Mouse (Mus musculus) erythroid progenitor cell, adult 5-6 weeks (primary cell): ENCODE measurements around the gene Cenpe. TPM values are rescaled to one million over a fixed set of nuclear protein-coding genes. Genes with fewer than 3 reads are reported as not detected.

Experiments used
- ATAC-seq: replicated peaks from 2 replicates; pipeline ENCODE4 v1.8.0; 2016; ENCODE audit warnings: moderate number of reproducible peaks, mild to moderate bottlenecking, moderate TSS enrichment, inconsistent platforms; ENCODE audit not compliant: poor library complexity, low FRiP score, severe bottlenecking
- total RNA-seq, 2 experiments: library from RNA; stranded (forward) in 1 of 2; stranded (reverse) in 1 of 2; fragments of 150-400 nt in 1 of 2; fragments of 186-747, 209-891 nt in 1 of 2; gene quantifications; 2 replicates each; pipeline versions ENCODE4 v1.2.3 to v1.2.4; 2015 to 2017; ENCODE audit warnings: low replicate concordance in 2 of 2

Gene Cenpe
- total RNA-seq, 2 experiments from 2014 or later = 289 to 412 TPM

DNA sequence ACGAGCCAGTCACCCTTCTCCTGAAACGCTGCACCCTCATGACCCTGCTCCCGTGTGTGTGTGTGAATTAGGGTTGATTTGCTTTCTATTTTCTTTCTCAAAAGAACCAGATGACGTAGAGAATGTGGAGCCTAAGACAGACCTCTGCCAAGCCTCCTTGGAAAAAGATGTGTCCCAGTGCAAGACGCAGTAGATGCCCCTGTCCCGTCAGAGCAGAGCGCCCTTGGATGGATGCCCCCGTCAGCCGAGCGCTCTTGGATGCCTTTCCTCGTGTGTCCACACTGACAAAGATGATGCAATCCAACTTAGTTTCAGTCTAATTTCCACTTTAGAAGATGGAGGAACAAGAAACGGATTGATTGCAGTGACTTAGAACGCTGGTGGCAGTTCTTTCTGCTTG lies 60.7 kb downstream of the Cenpe start:
- no peak for ATAC-seq

DNA sequence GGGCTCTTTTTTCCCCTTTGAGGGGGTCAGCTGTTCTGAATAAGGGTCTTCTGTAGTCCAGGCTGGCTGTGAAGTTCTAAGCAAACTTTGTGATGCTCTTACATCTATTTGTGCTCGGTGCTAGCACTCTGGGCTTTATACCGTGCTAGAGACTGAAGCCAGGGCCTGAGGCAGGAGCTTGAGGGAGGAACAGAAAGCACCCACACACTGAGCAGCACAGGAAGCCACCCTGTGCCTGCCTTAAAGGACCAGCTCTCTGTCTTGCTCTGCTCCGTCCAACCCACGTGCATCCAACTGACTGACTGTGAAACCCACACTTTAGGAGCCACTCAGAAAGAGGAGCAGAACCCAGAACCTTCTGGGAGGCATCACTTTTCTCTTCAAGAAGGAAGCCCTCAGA lies 67.8 kb downstream of the Cenpe start:
- no peak for ATAC-seq

DNA sequence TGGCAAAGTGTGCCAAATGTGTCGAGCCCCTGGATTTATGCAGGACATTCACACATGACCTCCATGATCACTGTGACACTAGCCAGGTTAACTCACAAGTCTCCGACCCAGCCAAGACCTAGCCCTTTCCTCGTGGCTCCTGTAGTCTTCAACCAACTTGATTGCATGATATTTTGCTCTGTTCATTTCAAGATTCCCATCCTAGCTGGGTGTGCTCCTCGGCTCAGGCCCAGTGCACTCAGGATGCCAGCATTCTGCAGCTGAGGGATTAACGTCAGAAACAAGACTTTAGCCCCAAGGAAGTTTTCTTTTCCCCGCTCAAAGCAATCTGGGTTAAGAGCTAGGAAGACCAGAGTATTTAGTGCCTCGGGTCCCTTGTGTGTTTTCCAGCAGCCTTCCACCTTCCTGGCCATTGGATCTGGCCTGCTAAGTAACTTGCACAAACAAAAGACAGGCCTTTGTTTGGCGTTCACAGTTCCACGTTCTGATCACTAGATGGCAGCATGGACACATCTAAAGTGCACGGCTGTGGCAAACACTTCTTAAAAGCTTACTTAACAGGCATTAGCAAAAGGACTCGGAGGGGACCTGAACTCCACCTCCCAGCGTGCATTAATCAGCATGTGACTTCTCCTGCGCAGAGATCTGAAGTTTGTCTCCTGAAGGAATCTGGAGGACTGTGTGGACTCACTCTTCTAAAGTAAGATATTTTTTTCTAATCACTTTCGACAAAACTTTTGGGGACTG lies 68.5 kb downstream of the Cenpe start, which contains the start of gene Bdh2:
Gene Bdh2 (plus strand): TSS at position 553 of the 747 bp plus-strand sequence.
- peak; percentile 33; the same call in 1 of the 2 replicates for ATAC-seq

DNA sequence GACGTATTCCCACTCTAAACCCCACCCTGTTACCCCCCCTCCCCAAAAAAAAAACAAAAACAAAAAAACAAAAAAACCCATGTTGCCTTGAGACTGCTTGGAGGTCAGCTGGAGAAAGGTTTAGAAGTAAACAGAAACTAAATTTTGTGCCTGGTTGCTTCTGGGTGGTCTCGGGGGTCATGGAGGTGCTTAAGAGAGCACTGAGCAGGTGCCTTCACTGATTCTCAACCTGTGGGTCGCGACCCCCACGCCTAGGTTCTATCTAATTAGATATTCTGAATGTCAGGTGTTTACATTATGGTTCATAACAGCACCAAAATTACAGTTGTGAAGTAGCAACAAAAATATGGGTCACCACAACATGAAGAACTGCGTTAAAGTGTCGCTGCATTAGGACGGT lies 69.4 kb downstream of the Cenpe start:
- no peak for ATAC-seq

DNA sequence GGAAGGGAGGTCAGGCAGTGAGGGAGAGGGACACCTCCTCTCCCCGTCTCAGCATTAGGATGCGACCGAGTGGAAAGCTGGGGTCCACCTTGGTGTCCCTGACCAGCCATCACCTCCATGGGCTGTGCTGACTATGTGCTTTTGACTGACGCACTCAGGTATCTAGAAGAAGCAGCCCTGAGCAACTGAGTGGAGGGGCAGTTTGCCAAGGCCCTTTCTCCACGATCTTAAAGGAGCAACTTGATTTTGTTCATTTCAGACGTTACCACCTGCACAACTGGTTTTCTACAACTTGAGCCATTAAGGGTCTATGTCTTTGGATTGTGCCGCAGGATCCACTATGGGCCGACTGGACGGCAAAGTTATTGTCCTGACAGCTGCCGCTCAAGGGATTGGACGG lies 72.9 kb downstream of the Cenpe start:
- no peak for ATAC-seq

DNA sequence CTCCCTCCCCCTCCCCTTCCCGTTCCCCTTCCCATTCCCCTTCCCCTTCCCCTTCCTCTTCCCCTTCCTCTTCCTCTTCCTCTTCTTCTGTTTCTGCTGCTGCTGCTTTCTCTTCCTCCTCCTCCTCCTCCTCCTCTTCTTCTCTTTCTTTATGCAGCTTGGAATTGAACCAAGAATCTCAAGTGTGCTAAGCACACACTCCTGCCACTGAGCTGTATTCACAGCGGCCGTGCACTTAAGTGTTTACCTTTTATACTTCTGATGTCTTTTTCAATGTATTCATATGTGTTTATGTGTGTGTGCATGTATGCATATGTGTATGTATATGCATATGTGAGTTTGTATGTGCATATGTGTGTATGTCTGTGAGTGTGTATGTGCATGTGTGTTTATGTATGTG lies 73.5 kb downstream of the Cenpe start:
- ATAC-seq = no peak

DNA sequence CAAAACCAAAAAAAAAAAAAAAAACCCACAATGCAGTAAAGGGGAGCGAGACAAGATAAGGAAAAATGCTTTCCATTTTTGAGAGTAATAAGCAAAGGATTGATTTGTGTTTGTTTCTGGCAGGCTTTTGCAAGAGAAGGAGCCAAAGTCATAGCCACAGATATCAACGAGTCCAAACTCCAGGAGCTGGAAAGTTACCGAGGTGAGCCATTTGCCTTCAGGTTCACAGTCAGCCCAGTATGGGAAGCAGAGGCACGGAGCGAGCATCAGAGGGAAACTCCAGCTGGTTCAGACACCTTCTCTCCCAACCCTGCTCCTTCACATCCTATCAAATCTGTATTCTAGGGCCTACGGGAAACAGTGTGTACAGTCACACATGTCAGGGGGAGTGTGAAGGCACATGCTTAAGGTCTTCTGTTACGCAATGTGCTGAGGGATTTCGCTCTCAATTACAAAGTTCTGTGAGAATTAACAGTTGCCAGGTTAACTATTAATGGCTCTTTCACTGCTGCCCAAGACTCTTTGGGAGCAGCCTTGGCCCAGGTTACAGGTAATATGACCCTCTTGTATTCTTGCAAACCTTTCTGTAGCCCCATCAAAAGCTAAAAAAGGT lies 75.9 kb downstream of the Cenpe start:
- no peak for ATAC-seq

DNA sequence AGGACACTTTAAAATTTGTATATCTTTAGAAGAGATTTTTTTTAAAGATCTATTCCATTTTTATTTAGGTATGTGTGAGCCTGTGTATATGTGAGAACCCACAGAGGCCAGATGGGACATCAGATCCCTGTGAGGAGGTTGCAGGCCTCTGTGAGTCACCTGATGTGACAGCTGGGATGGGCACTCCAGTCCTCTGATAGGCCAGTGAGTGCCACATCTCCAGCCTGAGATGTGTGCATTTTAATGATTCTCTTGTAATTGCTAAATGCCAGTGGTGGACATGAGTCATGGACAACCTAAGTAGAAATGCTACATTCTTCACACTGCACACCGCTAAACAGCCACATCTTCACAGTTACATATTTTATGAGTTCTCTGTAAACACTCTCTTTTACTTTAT lies 76.8 kb downstream of the Cenpe start:
- no peak for ATAC-seq

DNA sequence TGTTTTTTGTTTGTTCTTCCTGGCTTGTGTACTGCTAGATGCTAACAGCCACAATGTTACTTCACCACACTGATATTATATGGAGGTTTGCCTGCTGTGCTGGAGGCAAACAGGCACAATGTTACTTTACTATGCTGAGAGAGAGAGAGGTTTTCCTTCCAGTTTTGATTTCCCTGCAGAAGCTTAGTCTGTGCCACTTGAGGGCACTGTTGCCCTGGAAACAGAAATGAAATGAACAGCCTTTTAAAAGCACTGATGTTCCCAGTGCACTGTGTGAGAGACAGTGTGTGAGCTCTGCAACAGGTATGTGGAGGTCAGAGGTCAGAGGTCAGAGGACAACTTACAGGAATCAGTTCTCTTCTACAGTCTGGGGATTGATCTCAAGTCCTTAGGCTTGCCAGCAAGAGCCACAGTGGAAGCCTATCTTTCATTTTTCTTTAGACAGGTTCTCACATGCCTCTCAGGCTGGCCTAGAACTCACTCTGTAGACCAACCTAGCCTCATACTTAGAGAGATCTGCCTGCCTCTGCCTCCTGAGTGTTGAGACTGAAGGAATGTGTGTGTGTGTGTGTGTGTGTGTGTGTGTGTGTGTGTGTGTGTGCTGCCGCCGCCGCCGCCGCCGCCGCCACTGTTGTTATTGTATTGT lies 78.0 kb downstream of the Cenpe start:
- ATAC-seq = no peak

DNA sequence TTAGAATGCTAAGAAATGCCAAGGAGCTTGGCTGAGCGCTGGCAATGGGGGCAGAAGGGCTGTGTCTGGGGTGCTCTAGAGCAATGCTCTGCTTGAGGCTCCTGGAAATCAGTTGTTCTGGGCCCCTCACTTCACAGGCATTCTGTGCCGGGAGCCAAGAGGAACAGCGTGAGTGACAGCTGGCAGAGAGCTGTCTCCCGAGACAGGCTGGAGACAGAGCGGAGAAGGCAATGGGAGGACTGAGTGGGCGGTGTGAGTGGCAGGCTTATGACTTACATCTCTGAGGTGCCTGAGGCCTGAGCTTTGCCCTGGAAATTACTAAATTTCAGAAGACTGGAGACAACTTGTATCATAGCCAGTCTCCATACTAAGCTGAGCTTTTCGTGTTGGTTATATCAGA lies 81.4 kb downstream of the Cenpe start:
- no peak for ATAC-seq

DNA sequence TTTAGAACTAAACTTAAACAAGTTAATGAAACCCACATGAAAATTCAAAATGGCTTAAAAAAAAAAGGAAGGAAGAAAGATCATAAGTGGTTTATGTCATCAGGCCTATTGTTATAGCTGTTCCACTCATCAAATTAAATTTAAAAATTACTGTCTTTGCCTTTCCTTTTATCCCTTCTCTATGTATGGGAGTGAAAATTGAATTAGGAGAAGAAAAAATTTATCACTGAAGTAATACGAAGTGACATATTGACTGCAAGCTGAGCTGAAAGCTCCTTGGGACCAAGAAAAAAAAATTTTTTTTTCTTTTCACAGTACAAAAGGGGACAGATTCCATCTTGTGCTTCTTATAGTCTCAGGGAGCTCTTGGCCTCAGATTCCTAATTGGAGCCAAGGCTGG lies 83.2 kb downstream of the Cenpe start:
- ATAC-seq = no peak

DNA sequence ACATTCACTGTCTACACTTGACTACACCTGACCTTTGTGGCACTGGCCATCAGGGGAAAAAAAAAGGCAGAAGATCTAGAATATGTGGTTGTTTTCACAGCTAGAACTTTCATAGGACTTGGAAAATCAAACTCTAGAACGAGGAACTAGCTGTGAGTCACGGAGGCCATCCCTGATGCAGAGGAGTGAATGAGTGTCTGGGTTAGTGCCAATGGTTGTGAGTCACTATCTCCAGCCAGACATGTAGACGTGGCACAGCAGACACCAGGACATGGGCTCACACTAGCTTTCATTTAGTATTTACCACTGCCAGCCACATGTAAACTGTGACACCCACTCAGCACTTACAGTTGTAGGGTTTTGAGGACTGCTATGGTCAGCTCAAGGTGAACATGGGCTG lies 86.2 kb downstream of the Cenpe start:
- no peak for ATAC-seq

DNA sequence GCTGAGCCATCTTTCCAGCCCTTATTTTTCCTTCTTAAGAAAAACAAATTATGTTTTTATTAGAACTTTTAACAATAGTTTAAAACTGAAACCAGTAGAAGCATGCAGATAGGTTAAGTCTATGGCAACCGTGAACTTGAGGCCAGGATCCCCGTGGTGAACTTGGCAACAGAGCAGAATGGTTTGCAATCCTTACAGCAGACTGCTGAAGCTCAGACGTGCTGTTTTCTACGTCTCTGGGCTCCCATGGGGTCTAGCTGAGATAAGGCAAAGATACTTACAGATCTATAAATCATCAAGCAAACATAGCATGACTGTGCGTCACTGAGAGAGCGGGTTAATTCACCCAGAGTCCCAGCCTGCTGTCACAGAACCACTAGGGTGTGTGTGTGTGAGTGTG lies 87.7 kb downstream of the Cenpe start:
- ATAC-seq = no peak

DNA sequence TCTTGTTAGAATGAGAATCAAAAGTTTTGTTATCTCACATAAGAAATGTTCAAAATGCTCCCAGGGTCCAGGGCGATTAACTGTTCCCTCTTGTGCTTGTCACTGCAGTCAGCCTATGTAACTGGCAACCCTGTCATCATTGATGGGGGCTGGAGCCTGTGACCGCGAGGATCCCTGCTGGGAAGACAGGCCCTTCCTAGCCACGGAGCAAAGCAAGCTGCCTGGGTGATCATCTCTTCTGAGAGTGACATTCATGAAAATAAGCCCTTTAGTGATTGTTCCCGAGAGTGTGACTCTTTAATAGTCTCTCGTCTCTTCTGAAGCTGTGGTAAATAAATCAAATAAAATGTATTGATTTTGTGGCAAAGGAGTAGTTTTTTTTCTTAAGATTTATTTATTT lies 91.7 kb downstream of the Cenpe start:
- ATAC-seq = no peak

DNA sequence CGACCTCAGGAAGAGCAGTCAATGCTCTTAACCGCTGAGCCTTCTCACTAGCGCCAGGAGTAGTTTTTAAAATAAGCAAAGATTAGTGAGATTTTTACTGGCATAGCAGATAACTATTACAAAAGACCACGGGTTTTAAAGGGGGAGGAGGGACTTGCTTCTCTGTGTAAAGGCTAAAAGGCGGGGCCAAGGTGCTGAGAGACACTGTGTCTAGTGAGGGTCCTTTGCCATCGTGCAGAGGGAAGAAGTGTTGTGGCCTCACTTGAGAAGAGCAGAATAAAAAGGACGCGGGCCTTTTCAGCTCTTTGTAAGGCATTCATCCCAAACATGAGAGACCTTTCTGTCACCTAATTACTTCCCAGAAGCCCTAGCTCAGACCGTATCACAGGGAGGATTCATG lies 92.2 kb downstream of the Cenpe start:
- ATAC-seq = no peak

DNA sequence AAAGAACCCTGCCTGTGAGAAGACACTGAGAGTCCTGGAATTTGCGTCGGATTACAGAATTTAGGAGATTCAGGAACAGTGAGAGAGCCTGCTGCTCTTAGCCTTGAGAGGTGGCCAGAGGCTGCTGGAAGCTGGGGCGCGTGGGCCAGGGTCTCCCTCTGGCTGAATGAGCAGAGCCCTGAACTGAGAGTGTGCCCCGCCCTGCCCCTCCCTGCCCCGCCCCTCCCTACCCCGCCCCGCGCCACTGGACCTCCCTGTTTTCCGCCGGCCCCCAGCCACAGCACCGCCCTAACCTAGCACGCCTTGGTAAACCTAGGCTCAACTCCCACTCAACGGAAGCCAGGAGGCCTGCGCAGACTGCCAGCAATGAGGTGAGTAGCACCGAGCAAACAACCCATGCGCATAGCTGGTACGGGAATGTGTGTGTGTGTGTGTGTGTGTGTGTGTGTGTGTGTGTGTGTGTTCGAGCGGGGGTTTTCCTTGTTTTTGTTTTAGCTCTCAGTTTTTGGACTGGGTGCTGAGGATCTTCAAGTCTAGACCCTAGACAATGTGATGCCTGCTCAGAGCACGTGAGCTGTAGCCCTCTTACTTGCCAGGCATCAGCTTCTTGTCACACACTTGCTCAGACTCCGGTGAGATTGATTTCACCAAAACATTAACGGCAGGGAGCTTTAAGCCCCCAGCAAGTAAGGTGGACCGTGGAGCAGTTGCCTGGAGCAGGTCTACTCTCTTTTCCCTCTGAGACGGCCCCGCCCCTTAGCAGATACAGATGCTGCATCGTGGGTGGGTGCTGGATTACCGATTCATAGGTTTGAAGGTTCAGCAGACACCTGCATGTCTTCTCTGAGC lies 95.3 kb downstream of the Cenpe start, which contains the start of gene Slc9b2:
Gene Slc9b2 (plus strand): TSS at position 290 of the 849 bp plus-strand sequence.
- ATAC-seq = no peak

DNA sequence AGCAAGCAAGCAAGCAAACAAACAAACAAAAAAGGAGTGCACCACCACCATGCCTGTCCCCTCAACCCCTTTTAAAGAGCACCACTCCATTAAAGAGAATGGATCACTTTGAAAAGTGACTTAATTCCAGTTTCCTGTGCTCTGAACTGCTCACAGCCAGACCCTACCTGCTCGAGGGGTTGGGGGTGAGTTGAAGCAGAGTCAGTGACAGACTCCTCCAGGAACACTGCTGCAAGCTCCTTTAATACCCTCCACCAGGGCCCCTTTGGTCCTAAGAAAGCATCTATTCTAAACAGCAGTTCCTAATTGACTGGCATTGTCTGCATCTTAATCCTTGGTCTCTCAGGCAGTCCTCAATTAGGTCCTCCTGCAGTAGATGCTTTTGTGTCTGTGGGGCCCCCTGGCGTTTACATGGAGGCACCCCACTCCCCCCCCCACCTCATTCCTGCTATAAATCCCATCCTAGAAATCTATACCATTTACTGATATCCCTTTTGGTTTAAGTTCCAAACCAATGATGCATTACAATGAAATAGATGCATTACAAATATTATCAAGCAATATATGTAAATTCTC lies 100.7 kb downstream of the Cenpe start:
- ATAC-seq = no peak

DNA sequence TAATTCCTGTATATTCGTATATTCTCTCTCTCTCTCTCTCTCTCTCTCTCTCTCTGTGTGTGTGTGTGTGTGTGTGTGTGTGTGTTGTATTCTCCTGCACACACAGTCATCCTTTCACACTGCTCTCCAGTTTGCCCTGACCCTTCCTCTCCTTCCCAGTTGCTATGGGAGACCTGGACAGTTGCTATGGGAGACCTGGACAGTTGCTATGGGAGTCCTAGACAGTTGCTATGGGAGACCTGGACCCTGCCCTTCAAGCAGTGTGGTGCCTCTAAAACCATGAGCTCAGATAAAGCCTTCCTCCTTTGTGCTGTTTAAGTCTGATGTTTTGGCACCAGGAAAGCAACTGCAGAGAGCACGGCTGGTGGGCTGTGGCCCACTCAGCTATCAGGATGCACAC lies 101.4 kb downstream of the Cenpe start:
- ATAC-seq = no peak

DNA sequence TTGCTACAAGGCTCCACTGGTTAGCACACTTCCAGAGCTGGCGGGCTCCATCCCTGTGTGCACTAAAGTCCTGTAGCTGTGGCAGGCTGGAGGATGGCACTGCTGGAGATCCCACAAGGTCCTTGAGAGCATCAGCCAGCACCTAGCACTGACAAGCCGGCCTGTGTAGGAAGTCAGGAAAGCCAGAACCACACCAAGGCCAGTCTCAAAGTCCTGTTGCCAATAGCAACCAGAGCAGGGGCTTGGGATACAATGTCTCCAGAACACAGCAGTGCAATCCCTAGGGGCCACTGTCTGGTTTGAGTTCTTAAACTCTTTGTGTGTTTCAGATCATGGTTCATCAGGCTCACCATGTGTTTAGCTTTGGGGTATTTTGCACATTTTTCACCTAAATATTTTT lies 102.5 kb downstream of the Cenpe start:
- ATAC-seq = no peak
